Mouse (Mus musculus): ENCODE data around the gene Prim1.

GRCm38 (mm10) chr10:128041636-128042035 lies 26.7 kb downstream of the Prim1 start:
- TF ChIP-seq ZC3H11A (IDR thresholded peaks at IDR 0.05; ENCODE audit: borderline replicate concordance, low read depth, low read length) (no peak), ZNF384 (IDR thresholded peaks at IDR 0.05; ENCODE audit: low read depth, low read length) (no peak), CHD2 (IDR thresholded peaks at IDR 0.05; ENCODE audit: low read depth, low read length) (no peak), MAFK (IDR thresholded peaks at IDR 0.05; ENCODE audit: insufficient read depth, low read depth, low read length) (no peak)

Measured in ES-E14 (cell line).